Mouse (Mus musculus): Measurements from ENCODE around the gene Lrrc49. TPM values are rescaled to one million over a fixed set of nuclear protein-coding genes. Genes with fewer than 3 reads are reported as not detected.

Lrrc49 gene
- polyA plus RNA-seq, 1 experiment, result 3.2 TPM

DNA sequence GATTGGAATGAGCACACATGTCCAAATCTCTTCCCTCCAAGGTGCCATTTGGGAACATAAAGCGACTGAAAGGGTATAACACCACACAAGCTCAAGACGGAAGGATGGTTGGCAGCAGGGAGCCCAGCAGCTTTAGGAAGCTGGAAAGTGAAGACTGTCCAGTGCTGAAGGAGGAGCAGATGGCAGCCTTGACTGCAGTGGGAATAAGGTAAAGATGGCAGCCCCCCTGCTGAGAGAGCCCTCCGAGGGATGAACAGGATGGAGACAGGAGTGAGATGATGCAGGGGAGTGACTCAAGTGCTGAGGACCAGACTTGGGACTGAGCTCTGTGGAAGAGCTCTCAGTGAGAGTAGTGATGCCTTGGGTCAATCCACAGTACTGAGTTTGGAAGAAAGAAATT is 79.9 kb downstream of the Lrrc49 start:
- H3K27me3 ChIP-seq (replicated peaks; ENCODE audit: control insufficient read depth, insufficient read depth, low read length), result no peaks in the 10 kb centered on the region
- no peak for DNase-seq
- H3K4me1 ChIP-seq (ENCODE audit: control insufficient read depth, insufficient read depth, low read length), result no peaks in the 10 kb centered on the region
- TF ChIP-seq CTCF (conservative IDR thresholded peaks at IDR 0.05; ENCODE audit: insufficient read depth, insufficient read length, low read depth, low read length), result no peak
- TF ChIP-seq POLR2A (IDR thresholded peaks at IDR 0.05; ENCODE audit: low read depth, low read length), result no peak
- H3K4me3 ChIP-seq (ENCODE audit: insufficient read depth, low read depth, low read length), result no peak overlapping the region
- 99% methylated on average over 3 of the region's 3 CpGs for WGBS
- H3K36me3 ChIP-seq (ENCODE audit: control insufficient read depth, insufficient read depth, low read length), result no peaks in the 10 kb centered on the region
- H3K27ac ChIP-seq (ENCODE audit: insufficient read depth, low read depth, low read length), result no peak overlapping the region

DNA sequence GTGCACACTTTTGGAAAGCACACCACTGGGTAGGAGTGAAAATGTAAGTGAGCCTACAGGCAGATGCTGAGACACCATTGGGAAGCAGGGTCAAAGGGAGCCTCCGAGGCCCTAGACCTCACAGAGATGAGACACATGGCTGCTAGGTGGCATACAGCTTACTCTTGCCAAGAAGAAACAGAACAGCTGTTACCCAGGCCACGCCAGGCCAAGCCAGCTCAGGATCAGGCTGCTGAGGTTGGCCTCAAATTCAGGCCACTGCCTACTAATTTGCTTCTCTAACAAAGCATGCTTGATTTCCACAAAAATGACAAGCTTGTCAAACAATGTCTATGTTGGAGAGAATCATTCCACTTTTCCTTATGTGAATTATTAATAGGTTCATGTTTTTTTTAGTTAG is 83.0 kb downstream of the Lrrc49 start:
- TF ChIP-seq POLR2A (IDR thresholded peaks at IDR 0.05; ENCODE audit: low read depth, low read length) (no peak), CTCF (conservative IDR thresholded peaks at IDR 0.05; ENCODE audit: insufficient read depth, insufficient read length, low read depth, low read length) (no peak)
- H3K27me3 ChIP-seq (replicated peaks; ENCODE audit: control insufficient read depth, insufficient read depth, low read length), result no peaks in the 10 kb centered on the region
- WGBS, result 75% methylated on average over 2 of the region's 2 CpGs
- no peak for DNase-seq
- H3K36me3 ChIP-seq (ENCODE audit: control insufficient read depth, insufficient read depth, low read length), result no peaks in the 10 kb centered on the region
- no peak overlapping the region for H3K27ac ChIP-seq (ENCODE audit: insufficient read depth, low read depth, low read length)
- H3K4me1 ChIP-seq (ENCODE audit: control insufficient read depth, insufficient read depth, low read length), result no peaks in the 10 kb centered on the region
- H3K4me3 ChIP-seq (ENCODE audit: insufficient read depth, low read depth, low read length), result no peak overlapping the region

DNA sequence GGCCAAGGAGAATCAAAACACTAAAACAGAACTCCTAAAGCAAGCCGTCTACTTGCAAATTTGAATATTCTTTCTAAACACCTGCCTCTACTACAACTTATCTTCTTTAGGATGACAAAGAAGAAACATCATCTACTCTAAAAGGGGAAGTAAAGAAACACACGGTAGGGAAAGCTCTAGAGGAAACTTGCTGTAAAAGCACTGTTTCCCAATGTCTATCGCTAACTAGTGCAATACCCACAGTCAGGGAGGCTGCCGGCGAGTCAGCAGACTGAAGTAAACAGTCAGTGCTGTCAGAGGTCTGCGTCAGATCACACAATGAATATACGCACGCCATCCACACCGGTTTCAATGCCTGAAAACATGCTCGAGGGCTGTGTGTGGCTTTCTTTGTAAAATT is 86.0 kb downstream of the Lrrc49 start:
- H3K27me3 ChIP-seq (replicated peaks; ENCODE audit: control insufficient read depth, insufficient read depth, low read length), result no peaks in the 10 kb centered on the region
- no peak overlapping the region for H3K27ac ChIP-seq (ENCODE audit: insufficient read depth, low read depth, low read length)
- H3K4me1 ChIP-seq (ENCODE audit: control insufficient read depth, insufficient read depth, low read length), result no peaks in the 10 kb centered on the region
- H3K4me3 ChIP-seq (ENCODE audit: insufficient read depth, low read depth, low read length), result no peak overlapping the region
- DNase-seq, result no peak
- TF ChIP-seq CTCF (conservative IDR thresholded peaks at IDR 0.05; ENCODE audit: insufficient read depth, insufficient read length, low read depth, low read length) (no peak), POLR2A (IDR thresholded peaks at IDR 0.05; ENCODE audit: low read depth, low read length) (no peak)
- WGBS, result 93% methylated on average over 10 of the region's 10 CpGs
- no peaks in the 10 kb centered on the region for H3K36me3 ChIP-seq (ENCODE audit: control insufficient read depth, insufficient read depth, low read length)

DNA sequence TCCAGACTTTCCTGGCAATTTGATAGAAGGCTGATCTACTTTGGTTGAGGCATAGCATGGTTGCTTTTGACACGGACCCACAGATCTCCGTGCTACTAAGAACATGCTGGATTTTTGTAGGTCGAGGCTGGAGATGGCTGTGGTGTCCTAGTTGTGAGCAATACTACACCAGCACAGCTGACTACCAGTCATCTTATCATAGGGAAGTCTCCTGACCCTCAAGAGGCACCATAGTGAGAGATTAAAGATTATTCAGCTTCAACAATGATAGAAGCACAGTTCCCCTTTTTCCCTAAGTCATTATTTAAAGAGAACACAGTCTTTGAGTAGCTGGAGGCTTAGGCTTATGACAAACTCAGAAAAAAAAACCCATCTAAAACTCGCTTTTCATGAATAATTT is 87.7 kb downstream of the Lrrc49 start:
- Histone ChIP-seq H3K4me1 (ENCODE audit: control insufficient read depth, insufficient read depth, low read length) (no peaks in the 10 kb centered on the region), H3K27ac (ENCODE audit: insufficient read depth, low read depth, low read length) (no peak overlapping the region), H3K4me3 (ENCODE audit: insufficient read depth, low read depth, low read length) (no peak overlapping the region), H3K36me3 (ENCODE audit: control insufficient read depth, insufficient read depth, low read length) (no peaks in the 10 kb centered on the region), H3K27me3 (replicated peaks; ENCODE audit: control insufficient read depth, insufficient read depth, low read length) (no peaks in the 10 kb centered on the region)
- TF ChIP-seq CTCF (conservative IDR thresholded peaks at IDR 0.05; ENCODE audit: insufficient read depth, insufficient read length, low read depth, low read length) (no peak), POLR2A (IDR thresholded peaks at IDR 0.05; ENCODE audit: low read depth, low read length) (no peak)
- DNase-seq, result no peak
- WGBS, result 89% methylated on average over 4 of the region's 4 CpGs

- peak; percentile 38 for DNase-seq
- H3K36me3 ChIP-seq (ENCODE audit: control insufficient read depth, insufficient read depth, low read length), result no peaks in the 10 kb centered on the region
- no peaks in the 10 kb centered on the region for H3K4me1 ChIP-seq (ENCODE audit: control insufficient read depth, insufficient read depth, low read length)
- H3K27ac ChIP-seq (ENCODE audit: insufficient read depth, low read depth, low read length), result no peak overlapping the region
- no peaks in the 10 kb centered on the region for H3K27me3 ChIP-seq (replicated peaks; ENCODE audit: control insufficient read depth, insufficient read depth, low read length)
- H3K4me3 ChIP-seq (ENCODE audit: insufficient read depth, low read depth, low read length), result no peak overlapping the region
- 61% methylated on average over 2 of the region's 2 CpGs for WGBS
- TF ChIP-seq CTCF (conservative IDR thresholded peaks at IDR 0.05; ENCODE audit: insufficient read depth, insufficient read length, low read depth, low read length) (peak; percentile 72), POLR2A (IDR thresholded peaks at IDR 0.05; ENCODE audit: low read depth, low read length) (no peak)
Observed at GRCm38 (mm10) chr9:60599489-60599888, 88.5 kb downstream of the Lrrc49 start.

GRCm38 (mm10) chr9:60595406-60595805 is 92.6 kb downstream of the Lrrc49 start:
- TF ChIP-seq POLR2A (IDR thresholded peaks at IDR 0.05; ENCODE audit: low read depth, low read length), result no peak
- TF ChIP-seq CTCF (conservative IDR thresholded peaks at IDR 0.05; ENCODE audit: insufficient read depth, insufficient read length, low read depth, low read length), result no peak
- no peak for DNase-seq
- Histone ChIP-seq H3K4me3 (ENCODE audit: insufficient read depth, low read depth, low read length) (no peak overlapping the region), H3K27me3 (replicated peaks; ENCODE audit: control insufficient read depth, insufficient read depth, low read length) (no peaks in the 10 kb centered on the region), H3K36me3 (ENCODE audit: control insufficient read depth, insufficient read depth, low read length) (no peaks in the 10 kb centered on the region), H3K4me1 (ENCODE audit: control insufficient read depth, insufficient read depth, low read length) (no peaks in the 10 kb centered on the region), H3K27ac (ENCODE audit: insufficient read depth, low read depth, low read length) (no peak overlapping the region)
- WGBS, result 77% methylated on average over 7 of the region's 7 CpGs

GRCm38 (mm10) chr9:60592974-60593373 is 95.0 kb downstream of the Lrrc49 start:
- TF ChIP-seq POLR2A (IDR thresholded peaks at IDR 0.05; ENCODE audit: low read depth, low read length), result no peak
- no peak for TF ChIP-seq CTCF (conservative IDR thresholded peaks at IDR 0.05; ENCODE audit: insufficient read depth, insufficient read length, low read depth, low read length)
- no peak overlapping the region for H3K27ac ChIP-seq (ENCODE audit: insufficient read depth, low read depth, low read length)
- 88% methylated on average over 6 of the region's 6 CpGs for WGBS
- no peaks in the 10 kb centered on the region for H3K36me3 ChIP-seq (ENCODE audit: control insufficient read depth, insufficient read depth, low read length)
- no peaks in the 10 kb centered on the region for H3K4me1 ChIP-seq (ENCODE audit: control insufficient read depth, insufficient read depth, low read length)
- no peaks in the 10 kb centered on the region for H3K27me3 ChIP-seq (replicated peaks; ENCODE audit: control insufficient read depth, insufficient read depth, low read length)
- H3K4me3 ChIP-seq (ENCODE audit: insufficient read depth, low read depth, low read length), result no peak overlapping the region
- no peak for DNase-seq

DNA sequence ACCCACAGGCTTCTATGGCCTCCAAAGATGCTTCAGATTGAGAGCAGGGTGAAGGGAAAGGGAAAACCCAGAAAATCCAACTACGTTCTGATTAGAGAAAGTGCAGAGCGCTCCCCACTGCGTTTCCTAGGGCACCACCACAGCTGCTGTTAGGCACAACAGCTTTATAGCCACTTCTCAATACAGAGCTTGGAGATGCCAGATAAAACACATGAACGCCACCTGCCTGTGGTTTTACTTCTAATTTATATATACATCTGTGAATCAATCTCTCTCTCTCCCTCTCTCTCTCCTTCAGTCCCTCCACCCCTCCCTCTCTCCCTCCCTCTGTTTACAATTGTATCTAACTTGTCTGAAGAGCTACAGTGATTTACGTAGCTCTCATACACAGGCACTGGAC is 95.6 kb downstream of the Lrrc49 start:
- Histone ChIP-seq H3K27ac (ENCODE audit: insufficient read depth, low read depth, low read length) (no peak overlapping the region), H3K27me3 (replicated peaks; ENCODE audit: control insufficient read depth, insufficient read depth, low read length) (no peaks in the 10 kb centered on the region), H3K4me1 (ENCODE audit: control insufficient read depth, insufficient read depth, low read length) (no peaks in the 10 kb centered on the region), H3K36me3 (ENCODE audit: control insufficient read depth, insufficient read depth, low read length) (no peaks in the 10 kb centered on the region), H3K4me3 (ENCODE audit: insufficient read depth, low read depth, low read length) (no peak overlapping the region)
- DNase-seq, result no peak
- TF ChIP-seq CTCF (conservative IDR thresholded peaks at IDR 0.05; ENCODE audit: insufficient read depth, insufficient read length, low read depth, low read length) (no peak), POLR2A (IDR thresholded peaks at IDR 0.05; ENCODE audit: low read depth, low read length) (no peak)
- 90% methylated on average over 5 of the region's 5 CpGs for WGBS
